Mouse (Mus musculus) CD4-positive helper T cell, adult 2 months (primary cell): ENCODE measurements around the gene Itga5.
A peak's percentile ranks its signal among the peaks of the same experiment; 100 is the strongest.

Experiments
- DNase-seq: peaks from one replicate; pipeline ENCODE4 v3.0.0-alpha.2; 2012; ENCODE audit warnings: low read depth, missing footprints, low spot score

Gene Itga5

GRCm38 (mm10) chr15:103365471-103366375 is 840 bp downstream of the Itga5 start:
- DNase-seq = peak; percentile 45

GRCm38 (mm10) chr15:103364761-103365160 is 1.8 kb downstream of the Itga5 start:
- DNase-seq = no peak

GRCm38 (mm10) chr15:103363809-103364208 is 2.8 kb downstream of the Itga5 start:
- DNase-seq = no peak

- DNase-seq = no peak
Measured at GRCm38 (mm10) chr15:103362950-103363349, 3.6 kb downstream of the Itga5 start.

- no peak for DNase-seq
Measured at GRCm38 (mm10) chr15:103362333-103362732, 4.2 kb downstream of the Itga5 start.

GRCm38 (mm10) chr15:103361269-103361668 is 5.3 kb downstream of the Itga5 start:
- no peak for DNase-seq

- no peak for DNase-seq
Measured at GRCm38 (mm10) chr15:103359869-103360602, 6.5 kb downstream of the Itga5 start.

- DNase-seq = no peak
Measured at GRCm38 (mm10) chr15:103359122-103359510, 7.4 kb downstream of the Itga5 start.

- no peak for DNase-seq
Measured at GRCm38 (mm10) chr15:103358278-103359121, 8.1 kb downstream of the Itga5 start.

GRCm38 (mm10) chr15:103357817-103358216 is 8.7 kb downstream of the Itga5 start:
- DNase-seq = no peak

- DNase-seq = no peak
Measured at GRCm38 (mm10) chr15:103356130-103356529, 10.4 kb downstream of the Itga5 start.

- no peak for DNase-seq
Measured at GRCm38 (mm10) chr15:103355420-103355819, 11.1 kb downstream of the Itga5 start.

GRCm38 (mm10) chr15:103354690-103355089 is 11.9 kb downstream of the Itga5 start:
- DNase-seq = no peak

GRCm38 (mm10) chr15:103353511-103354256 is 12.9 kb downstream of the Itga5 start:
- DNase-seq = no peak

- peak; percentile 54 for DNase-seq
Measured at GRCm38 (mm10) chr15:103352856-103353255, 13.7 kb downstream of the Itga5 start.

GRCm38 (mm10) chr15:103347275-103347684 is 19.3 kb downstream of the Itga5 start:
- peak; percentile 55 for DNase-seq

- no peak for DNase-seq
Measured at GRCm38 (mm10) chr15:103345789-103346188, 20.8 kb downstream of the Itga5 start.

- DNase-seq = no peak
Measured at GRCm38 (mm10) chr15:103343556-103343955, 23.0 kb downstream of the Itga5 start.

- no peak for DNase-seq
Measured at GRCm38 (mm10) chr15:103343008-103343407, 23.6 kb downstream of the Itga5 start.

- DNase-seq = peak; percentile 74
Measured at GRCm38 (mm10) chr15:103342415-103342814, 24.1 kb downstream of the Itga5 start.

GRCm38 (mm10) chr15:103341547-103341946 is 25.0 kb downstream of the Itga5 start:
- no peak for DNase-seq
